Mouse (Mus musculus): ENCODE measurements around the gene Mark3. TPM values are rescaled to one million over a fixed set of nuclear protein-coding genes. Genes with fewer than 3 reads are reported as not detected.
A peak's percentile ranks its signal among the peaks of the same experiment; 100 is the strongest.

Gene Mark3
- polyA plus RNA-seq, 1 experiment, result 2.0 TPM

DNA sequence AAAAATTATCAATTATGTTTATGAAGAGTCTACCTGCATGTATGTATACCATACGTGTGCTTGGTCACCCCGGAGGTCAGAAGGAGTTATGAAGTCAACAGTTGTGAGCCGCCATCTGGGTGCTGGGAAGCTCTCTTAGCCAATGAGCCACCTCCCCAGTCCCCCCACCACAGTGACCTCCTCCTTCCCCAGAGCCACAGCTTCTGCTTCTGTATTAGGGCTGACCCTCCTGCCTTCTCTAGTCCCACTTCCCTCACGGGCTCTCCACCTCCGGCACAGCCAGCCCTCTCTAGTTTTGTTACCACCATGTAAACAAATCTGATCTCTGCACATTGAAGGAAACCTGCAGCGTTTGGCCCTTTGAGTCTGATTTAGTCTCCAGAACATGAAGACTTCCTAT, 16.8 kb upstream of the Mark3 start:
- no peaks in the 10 kb centered on the region for H3K36me3 ChIP-seq (ENCODE audit: control insufficient read depth)
- no peak overlapping the region for H3K4me3 ChIP-seq (replicated peaks)
- H3K4me1 ChIP-seq (ENCODE audit: control insufficient read depth), result peaks cover 48% of the 10 kb centered on the region
- TF ChIP-seq TAL1 (IDR thresholded peaks at IDR 0.05; ENCODE audit: low read length) (no peak), GATA1 (IDR thresholded peaks at IDR 0.05; ENCODE audit: low read length) (no peak)
- H3K9me3 ChIP-seq (ENCODE audit: control insufficient read depth, low read length), result peaks cover 3% of the 10 kb centered on the region; the same call in 1 of the 2 replicates
- H3K27me3 ChIP-seq (ENCODE audit: control insufficient read depth), result peaks cover 8% of the 10 kb centered on the region

DNA sequence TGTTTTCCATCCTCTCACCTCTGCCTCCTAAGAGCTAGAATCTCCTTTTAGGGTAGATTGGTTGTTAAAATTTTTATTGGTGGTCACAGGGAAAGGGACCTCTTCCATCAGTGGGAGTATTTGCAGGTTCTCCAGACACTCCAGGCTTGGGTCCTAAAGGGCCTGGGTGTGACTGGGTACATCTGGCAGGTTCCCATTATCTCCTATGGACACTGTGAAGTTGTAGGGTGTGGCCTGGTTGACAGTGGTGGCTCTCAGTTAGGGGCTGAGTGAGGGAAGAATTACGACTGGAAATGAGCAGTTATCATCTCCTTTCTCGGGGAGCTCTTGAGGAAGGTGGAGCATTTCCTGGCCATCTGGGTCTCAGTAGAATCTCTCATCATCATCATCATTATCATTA, 15.7 kb upstream of the Mark3 start:
- no peaks in the 10 kb centered on the region for H3K36me3 ChIP-seq (ENCODE audit: control insufficient read depth)
- peaks cover 55% of the 10 kb centered on the region for H3K4me1 ChIP-seq (ENCODE audit: control insufficient read depth)
- H3K9me3 ChIP-seq (ENCODE audit: control insufficient read depth, low read length), result peaks cover 3% of the 10 kb centered on the region; the same call in 1 of the 2 replicates
- H3K4me3 ChIP-seq (replicated peaks), result peak overlapping the region; percentile 50
- TF ChIP-seq TAL1 (IDR thresholded peaks at IDR 0.05; ENCODE audit: low read length), result peak; percentile 36; the same call in 2 of the 3 replicates
- TF ChIP-seq GATA1 (IDR thresholded peaks at IDR 0.05; ENCODE audit: low read length), result peak; percentile 33; the same call in 1 of the 2 replicates
- peaks cover 8% of the 10 kb centered on the region for H3K27me3 ChIP-seq (ENCODE audit: control insufficient read depth)

DNA sequence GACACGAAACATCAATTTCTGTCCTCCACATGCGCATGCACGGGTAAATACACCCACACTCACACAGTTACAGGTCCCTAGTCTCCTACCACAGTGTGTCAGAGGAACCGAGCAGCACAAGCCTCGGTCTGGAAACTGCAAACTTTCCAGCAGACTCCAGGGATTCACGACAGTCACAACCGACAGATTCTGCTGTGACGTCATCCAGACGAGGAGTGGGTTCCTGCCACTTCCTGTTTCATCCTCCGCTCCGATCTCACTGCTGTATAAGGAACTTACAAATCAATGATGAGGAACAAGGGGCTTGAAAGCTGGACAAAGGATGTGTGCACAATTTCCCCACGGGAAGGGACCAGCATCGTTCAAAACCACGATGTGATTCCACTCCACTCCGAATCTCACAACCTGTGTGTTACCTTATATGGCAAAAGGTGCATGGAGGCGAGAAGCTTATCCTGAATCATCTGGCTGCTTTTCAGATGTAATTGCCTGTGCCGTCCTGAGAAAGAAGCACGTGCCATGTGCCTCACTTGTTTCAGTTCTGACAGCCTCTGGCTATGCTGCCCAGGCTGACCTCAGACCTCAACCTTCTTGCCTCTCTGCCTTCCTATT, 14.6 kb upstream of the Mark3 start:
- no peaks in the 10 kb centered on the region for H3K36me3 ChIP-seq (ENCODE audit: control insufficient read depth)
- peaks cover 3% of the 10 kb centered on the region; the same call in 1 of the 2 replicates for H3K9me3 ChIP-seq (ENCODE audit: control insufficient read depth, low read length)
- peak overlapping the region; percentile 50 for H3K4me3 ChIP-seq (replicated peaks)
- peaks cover 8% of the 10 kb centered on the region for H3K27me3 ChIP-seq (ENCODE audit: control insufficient read depth)
- peaks cover 55% of the 10 kb centered on the region for H3K4me1 ChIP-seq (ENCODE audit: control insufficient read depth)
- no peak for TF ChIP-seq TAL1 (IDR thresholded peaks at IDR 0.05; ENCODE audit: low read length)
- no peak for TF ChIP-seq GATA1 (IDR thresholded peaks at IDR 0.05; ENCODE audit: low read length)

DNA sequence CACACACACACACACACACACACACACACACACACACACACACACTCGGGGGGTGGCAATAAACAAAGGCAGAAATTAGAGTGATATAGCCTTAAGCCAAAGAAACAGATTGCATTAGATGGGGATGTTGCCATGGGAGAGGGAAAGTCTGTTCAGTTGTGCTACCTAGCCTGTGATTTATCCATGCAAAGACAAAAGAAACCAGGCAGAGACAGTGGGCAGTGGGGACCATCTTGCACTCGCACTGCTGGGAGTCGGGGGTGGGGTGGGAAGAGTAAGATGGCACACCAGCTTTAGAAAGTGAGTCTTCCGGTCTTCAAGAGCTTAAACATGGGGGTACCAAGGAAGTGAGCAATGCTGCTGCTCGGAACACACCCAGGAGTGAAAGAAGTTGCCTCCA, 14.0 kb upstream of the Mark3 start:
- H3K9me3 ChIP-seq (ENCODE audit: control insufficient read depth, low read length), result peaks cover 3% of the 10 kb centered on the region; the same call in 1 of the 2 replicates
- TF ChIP-seq TAL1 (IDR thresholded peaks at IDR 0.05; ENCODE audit: low read length), result no peak
- TF ChIP-seq GATA1 (IDR thresholded peaks at IDR 0.05; ENCODE audit: low read length), result no peak
- H3K4me3 ChIP-seq (replicated peaks), result no peak overlapping the region
- peaks cover 8% of the 10 kb centered on the region for H3K27me3 ChIP-seq (ENCODE audit: control insufficient read depth)
- no peaks in the 10 kb centered on the region for H3K36me3 ChIP-seq (ENCODE audit: control insufficient read depth)
- H3K4me1 ChIP-seq (ENCODE audit: control insufficient read depth), result peaks cover 55% of the 10 kb centered on the region

DNA sequence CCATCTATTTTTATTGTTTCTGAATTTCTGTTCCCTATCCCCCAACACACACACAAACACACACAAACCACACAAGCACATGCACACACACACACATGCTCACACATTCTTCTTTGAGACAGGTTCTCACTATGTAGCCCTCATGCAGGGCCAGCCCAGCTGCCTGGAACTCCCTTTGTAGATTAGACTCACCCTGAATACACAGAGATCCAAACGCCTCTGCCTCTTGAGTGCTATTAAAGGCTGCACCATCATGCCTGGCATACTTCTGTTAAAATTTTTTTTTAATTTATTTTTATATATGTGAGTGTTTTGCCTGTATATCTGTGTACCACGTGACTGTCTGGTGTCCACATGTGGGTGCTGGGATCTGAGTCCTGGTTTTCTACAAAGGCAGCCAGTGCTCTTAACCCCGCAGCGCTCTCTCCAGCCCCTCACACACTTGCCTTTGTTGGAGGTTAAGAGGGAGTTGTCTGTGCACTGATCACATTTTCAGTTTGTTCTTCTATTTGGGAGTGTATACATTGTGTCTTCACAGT, 12.0 kb upstream of the Mark3 start:
- H3K4me1 ChIP-seq (ENCODE audit: control insufficient read depth), result peaks cover 45% of the 10 kb centered on the region
- H3K27me3 ChIP-seq (ENCODE audit: control insufficient read depth), result peaks cover 8% of the 10 kb centered on the region
- H3K36me3 ChIP-seq (ENCODE audit: control insufficient read depth), result no peaks in the 10 kb centered on the region
- H3K9me3 ChIP-seq (ENCODE audit: control insufficient read depth, low read length), result peaks cover 3% of the 10 kb centered on the region; the same call in 1 of the 2 replicates
- TF ChIP-seq GATA1 (IDR thresholded peaks at IDR 0.05; ENCODE audit: low read length), result no peak
- no peak for TF ChIP-seq TAL1 (IDR thresholded peaks at IDR 0.05; ENCODE audit: low read length)
- no peak overlapping the region for H3K4me3 ChIP-seq (replicated peaks)

DNA sequence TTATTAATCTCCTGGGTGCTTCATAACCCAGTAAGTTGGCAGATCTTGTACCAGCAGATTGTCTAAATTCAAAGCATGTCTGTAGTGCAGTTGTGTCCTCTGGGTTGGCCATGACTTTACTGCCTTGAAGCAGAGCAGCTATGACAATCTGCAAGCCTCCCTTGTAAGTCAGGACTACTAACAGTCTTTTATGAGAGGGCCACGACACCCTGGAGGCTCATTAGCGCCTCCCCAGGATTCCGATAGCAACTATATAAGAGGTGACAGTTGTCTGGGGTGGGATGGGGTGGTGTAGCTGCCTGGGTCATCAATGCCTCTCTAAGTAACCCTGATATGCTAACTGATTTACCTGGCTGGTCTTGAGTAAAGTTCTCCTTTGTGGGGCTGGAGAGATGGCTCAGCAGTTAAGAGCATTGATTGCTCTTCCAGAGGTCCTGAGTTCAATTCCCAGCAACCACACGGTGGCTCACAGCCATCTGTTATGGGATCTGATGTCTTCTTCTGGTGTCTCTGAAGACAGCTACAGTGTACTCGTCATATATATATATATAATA, 11.2 kb upstream of the Mark3 start:
- Histone ChIP-seq H3K36me3 (ENCODE audit: control insufficient read depth) (no peaks in the 10 kb centered on the region), H3K27me3 (ENCODE audit: control insufficient read depth) (peaks cover 8% of the 10 kb centered on the region), H3K4me3 (replicated peaks) (no peak overlapping the region), H3K9me3 (ENCODE audit: control insufficient read depth, low read length) (peaks cover 3% of the 10 kb centered on the region; the same call in 1 of the 2 replicates), H3K4me1 (ENCODE audit: control insufficient read depth) (peaks cover 38% of the 10 kb centered on the region)
- TF ChIP-seq TAL1 (IDR thresholded peaks at IDR 0.05; ENCODE audit: low read length), result no peak
- TF ChIP-seq GATA1 (IDR thresholded peaks at IDR 0.05; ENCODE audit: low read length), result no peak

DNA sequence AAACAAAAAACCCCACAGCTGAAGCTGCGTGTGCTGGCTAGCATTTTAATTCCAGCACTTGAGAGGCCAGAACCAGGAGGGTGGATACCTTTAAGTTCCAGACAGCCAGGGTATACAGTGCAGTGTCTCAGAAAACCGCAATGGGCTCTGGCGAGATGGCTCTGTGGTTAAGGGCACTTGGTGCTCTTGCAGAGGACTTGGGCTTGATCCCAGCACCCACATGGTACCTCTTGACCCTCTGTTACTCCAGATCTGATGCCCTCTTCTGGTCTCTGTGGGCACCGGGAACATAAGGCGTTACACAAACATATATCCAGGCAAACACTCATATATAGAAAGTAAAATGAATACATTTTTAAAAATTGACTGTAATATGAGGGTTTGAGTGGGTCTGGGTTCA, 9.0 kb upstream of the Mark3 start:
- peaks cover 3% of the 10 kb centered on the region; the same call in 1 of the 2 replicates for H3K9me3 ChIP-seq (ENCODE audit: control insufficient read depth, low read length)
- H3K4me3 ChIP-seq (replicated peaks), result no peak overlapping the region
- TF ChIP-seq TAL1 (IDR thresholded peaks at IDR 0.05; ENCODE audit: low read length), result no peak
- TF ChIP-seq GATA1 (IDR thresholded peaks at IDR 0.05; ENCODE audit: low read length), result no peak
- no peaks in the 10 kb centered on the region for H3K36me3 ChIP-seq (ENCODE audit: control insufficient read depth)
- H3K4me1 ChIP-seq (ENCODE audit: control insufficient read depth), result peaks cover 17% of the 10 kb centered on the region
- peaks cover 14% of the 10 kb centered on the region for H3K27me3 ChIP-seq (ENCODE audit: control insufficient read depth)

DNA sequence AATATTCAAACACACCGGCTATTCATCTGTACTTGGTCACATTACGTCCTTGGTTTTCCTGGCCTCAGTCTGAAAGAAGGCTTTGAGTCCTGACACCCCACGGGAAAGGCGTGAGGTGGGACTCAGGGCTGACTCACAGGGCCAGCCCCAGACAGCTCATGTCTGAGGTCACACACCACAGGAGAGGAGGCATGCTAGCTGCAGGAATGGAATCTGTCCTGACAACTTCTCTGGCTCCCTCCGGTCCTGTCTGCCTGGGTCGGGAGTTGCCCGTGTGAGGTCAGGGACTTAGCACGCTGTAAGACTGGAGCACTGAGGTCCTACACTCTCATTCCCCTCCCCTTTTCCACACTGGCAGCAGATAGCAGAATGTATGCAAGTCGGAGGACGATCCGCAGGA, 5.5 kb upstream of the Mark3 start:
- peaks cover 32% of the 10 kb centered on the region for H3K27me3 ChIP-seq (ENCODE audit: control insufficient read depth)
- H3K9me3 ChIP-seq (ENCODE audit: control insufficient read depth, low read length), result peaks cover 3% of the 10 kb centered on the region; the same call in 1 of the 2 replicates
- peaks cover 13% of the 10 kb centered on the region for H3K4me1 ChIP-seq (ENCODE audit: control insufficient read depth)
- no peak overlapping the region for H3K4me3 ChIP-seq (replicated peaks)
- H3K36me3 ChIP-seq (ENCODE audit: control insufficient read depth), result no peaks in the 10 kb centered on the region
- TF ChIP-seq TAL1 (IDR thresholded peaks at IDR 0.05; ENCODE audit: low read length) (no peak), GATA1 (IDR thresholded peaks at IDR 0.05; ENCODE audit: low read length) (no peak)

DNA sequence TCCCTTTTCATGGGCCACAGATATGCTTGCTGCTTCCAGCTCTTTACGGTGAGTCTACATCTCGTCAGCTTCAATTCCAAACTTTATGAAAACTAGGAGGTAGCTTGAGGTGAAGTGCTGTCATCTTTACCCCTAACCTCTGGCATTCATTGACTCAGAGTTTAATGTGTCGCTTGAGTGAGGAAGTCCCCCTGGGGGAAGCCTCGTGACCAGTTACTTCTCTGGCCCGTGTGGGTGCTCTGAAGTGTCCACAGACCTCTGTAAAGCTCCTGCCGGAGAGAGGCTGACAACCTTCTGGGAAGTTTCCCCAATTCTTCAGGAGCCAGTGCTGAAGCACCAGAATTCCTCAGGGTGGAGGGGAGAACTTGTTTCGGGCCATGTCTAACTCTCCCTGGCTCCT, 1.9 kb upstream of the Mark3 start:
- peaks cover 32% of the 10 kb centered on the region for H3K27me3 ChIP-seq (ENCODE audit: control insufficient read depth)
- H3K4me3 ChIP-seq (replicated peaks), result no peak overlapping the region
- H3K9me3 ChIP-seq (ENCODE audit: control insufficient read depth, low read length), result peaks cover 3% of the 10 kb centered on the region; the same call in 1 of the 2 replicates
- H3K4me1 ChIP-seq (ENCODE audit: control insufficient read depth), result peaks cover 35% of the 10 kb centered on the region
- TF ChIP-seq TAL1 (IDR thresholded peaks at IDR 0.05; ENCODE audit: low read length), result no peak
- no peak for TF ChIP-seq GATA1 (IDR thresholded peaks at IDR 0.05; ENCODE audit: low read length)
- H3K36me3 ChIP-seq (ENCODE audit: control insufficient read depth), result no peaks in the 10 kb centered on the region

Measured in erythroblast, embryonic 14.5 days (primary cell).